ENCODE assay signal across 8 mouse cellular contexts in genomic region chr6:124542284-124542683, GRCm38 (mm10). TPM values are rescaled to one million over a fixed set of nuclear protein-coding genes. Genes with fewer than 3 reads are reported as not detected.
A peak's percentile ranks its signal among the peaks of the same experiment; 100 is the strongest.
DNase-seq lines count a peak whose midpoint lies in the region; ATAC-seq and TF ChIP-seq lines count a peak whose summit lies in the region.
"Not testable (repeated sequence)": the region's sequence is repeated elsewhere in the genome, so short reads cannot be mapped to it uniquely, and the experiment has no call there.

Gene C1s1 (minus strand): TSS chr6:124542359.

- H3K36me3 ChIP-seq in forebrain, embryonic 14.5 days (ENCODE audit: control insufficient read depth, insufficient read depth, low read length); liver, embryonic 13.5 days; thymus, adult 2 months (ENCODE audit: control insufficient read depth, insufficient read depth, low read length): not testable (repeated sequence)

- ATAC-seq in forebrain, embryonic 14.5 days, result not testable (repeated sequence)
- ATAC-seq in liver, embryonic 13.5 days (ENCODE audit: low read depth), result peak; percentile 57

- WGBS in forebrain, embryonic 14.5 days, result 0% methylated on average over 1 of the region's 1 CpGs
- 6% methylated on average over 1 of the region's 1 CpGs for WGBS in liver, embryonic 13.5 days (ENCODE audit: insufficient replicate concordance)
- 0% methylated on average over 1 of the region's 1 CpGs for WGBS in thymus, adult 2 months

- peak; percentile 73 for DNase-seq in ES-CJ7 (ENCODE audit: low read depth, low spot score)
- peak; percentile 9 for DNase-seq in cerebellum, adult 11-12 months
- DNase-seq in forebrain, embryonic 14.5 days (ENCODE audit: low spot score), result peak; percentile 25
- peak; percentile 14 for DNase-seq in heart, postnatal 25 days (ENCODE audit: low spot score)
- DNase-seq in kidney, postnatal 36 days, result peak; percentile 63 to 82
- not testable (repeated sequence) for DNase-seq in liver, embryonic 13.5 days
- peak; percentile 4 for DNase-seq in naive thymus-derived CD4-positive, alpha-beta T cell, adult 2 months (ENCODE audit: low read depth)
- peak; percentile 13 for DNase-seq in thymus, adult 2 months

- intact Hi-C loops in heart, postnatal 25 days (cut with DNase I), result loop anchor here (5.0 kb wide), 1 partner anchor 50 kb away; the partner anchor contains the start of gene C1rl

- not testable (repeated sequence) for H3K4me1 ChIP-seq in forebrain, embryonic 14.5 days (ENCODE audit: control insufficient read depth, insufficient read depth, low read length); liver, embryonic 13.5 days (replicated peaks); thymus, adult 2 months (replicated peaks; ENCODE audit: control insufficient read depth, insufficient read depth, low read length)

- H3K9me3 ChIP-seq in forebrain, embryonic 14.5 days (replicated peaks; ENCODE audit: control insufficient read depth, low read length); liver, embryonic 13.5 days (replicated peaks): not testable (repeated sequence)

- TF ChIP-seq CTCF in thymus, adult 2 months (IDR thresholded peaks at IDR 0.05; ENCODE audit: borderline replicate concordance, control insufficient read depth, extremely low read depth, insufficient read depth, low read length, poor library complexity), result not testable (repeated sequence)

- not testable (repeated sequence) for H3K4me3 ChIP-seq in forebrain, embryonic 14.5 days (ENCODE audit: low read depth, low read length); liver, embryonic 13.5 days (replicated peaks); thymus, adult 2 months (ENCODE audit: control insufficient read depth, insufficient read depth, low read length)

- not testable (repeated sequence) for TF ChIP-seq POLR2A in thymus, adult 2 months (IDR thresholded peaks at IDR 0.05; ENCODE audit: control insufficient read depth, extremely low read depth, insufficient read depth, low read length, poor library complexity)

- not testable (repeated sequence) for H3K4me2 ChIP-seq in forebrain, embryonic 14.5 days (ENCODE audit: low read length)
- H3K4me2 ChIP-seq in liver, embryonic 13.5 days, result peak within 1 kb of the TSS; percentile 28

- H3K27ac ChIP-seq in forebrain, embryonic 14.5 days (ENCODE audit: low read depth, low read length); liver, embryonic 13.5 days; thymus, adult 2 months (ENCODE audit: control insufficient read depth, insufficient read depth, low read length): not testable (repeated sequence)

- not testable (repeated sequence) for H3K27me3 ChIP-seq in forebrain, embryonic 14.5 days (replicated peaks; ENCODE audit: control insufficient read depth, insufficient read depth, low read length); liver, embryonic 13.5 days; thymus, adult 2 months (ENCODE audit: control insufficient read depth, insufficient read depth, low read length)

- H3K9ac ChIP-seq in forebrain, embryonic 14.5 days (ENCODE audit: low read length); liver, embryonic 13.5 days: not testable (repeated sequence)

RNA-seq across cellular contexts. Expression of gene C1s1, which starts in this region (rescaled TPM):
- 0.39 and 0.70 TPM in 2 replicates for polyA plus RNA-seq in forebrain, embryonic 14.5 days (2014; fragmentation: Nextera tagmentation; extraction: Ambion mirVana)
- total RNA-seq in heart, postnatal 25 days (2021), result 10 to 100 TPM; 20.2 to 22.7 TPM
- polyA plus RNA-seq in liver, embryonic 13.5 days (2015; fragmentation: Nextera tagmentation; extraction: Ambion mirVana), result 21.1 and 23.9 TPM in 2 replicates
- polyA plus RNA-seq in thymus, adult 2 months (2012; rRNA removed), result 17.3 and 26.8 TPM in 2 replicates

Comparison
In these comparisons a context has a peak if more than half of its experiments do, and no peak if none do; other contexts are left out.
1. RNA of gene C1s1 (polyA plus RNA-seq): 17.3 to 26.8 TPM in thymus, adult 2 months and 21.1 to 23.9 TPM in liver, embryonic 13.5 days; 0.39 to 0.70 TPM in forebrain, embryonic 14.5 days; every median in the first group is over 10 times any median in the second.
2. Peak in DNase-seq in forebrain, embryonic 14.5 days; RNA of the gene not detected or under 1 TPM.